Mouse (Mus musculus) lung, adult 2 months (tissue): ENCODE data around the gene Sgtb. TPM values are rescaled to one million over a fixed set of nuclear protein-coding genes. Genes with fewer than 3 reads are reported as not detected.

Experiments used
- DNase-seq: peaks from one replicate; pipeline ENCODE4 v3.0.0; 2022
- H3K4me1 ChIP-seq: fragments of 200-500 bp; 2 replicates; pipeline ENCODE4 v1.6.1; 2011; ENCODE audit warnings: low read length; ENCODE audit not compliant: control insufficient read depth, insufficient read depth
- H3K4me3 ChIP-seq: fragments of 200-500 bp; replicated peaks from 2 replicates; pipeline ENCODE3; 2011; ENCODE audit warnings: low read depth, mild to moderate bottlenecking, control low read depth, low read length; ENCODE audit errors: extremely low read depth
- CTCF ChIP-seq: fragments of 200-500 bp; IDR thresholded peaks from 2 replicates; pipeline ENCODE4 v1.5.1; 2011; ENCODE audit warnings: mild to moderate bottlenecking, low read length, control low read depth; ENCODE audit not compliant: insufficient read depth
- POLR2A ChIP-seq: fragments of 200-500 bp; IDR thresholded peaks from 2 replicates; pipeline ENCODE4 v1.6.1; 2011; ENCODE audit warnings: low read depth, mild to moderate bottlenecking, control low read depth, low read length, borderline replicate concordance; ENCODE audit errors: extremely low read depth
- WGBS: fragments of 180-500 bp; shearing (Covaris S2); methylation state at CpG from one replicate; pipeline ENCODE4 v1.1.7; 2018; 5-methylcytosine and 5-hydroxymethylcytosine counted together
- polyA plus RNA-seq: library from polyadenylated mRNA; depleted of rRNA; stranded (reverse); fragments of >200 nt; gene quantifications from 2 replicates; pipeline ENCODE4 v1.2.3, GENCODE M21; 2012

The Sgtb gene
- polyA plus RNA-seq, 1 experiment, result 2.5 TPM

- TF ChIP-seq CTCF, result no peak
- no peak for TF ChIP-seq POLR2A
- H3K4me3 ChIP-seq, result no peak overlapping the region
- no peak for DNase-seq
- WGBS, result 86% methylated on average over 5 of the region's 5 CpGs
- no peaks in the 10 kb centered on the region for H3K4me1 ChIP-seq
These were observed 7.8 kb upstream of the Sgtb start for GRCm38 (mm10) chr13:104101606-104102235.

GRCm38 (mm10) chr13:104108651-104109287, 772 bp upstream of the Sgtb start:
- Histone ChIP-seq H3K4me1 (no peaks in the 10 kb centered on the region), H3K4me3 (peak overlapping the region; percentile 75)
- DNase-seq, result peak; percentile 10
- TF ChIP-seq POLR2A, result no peak
- TF ChIP-seq CTCF, result no peak
- 2% methylated on average over 24 of the region's 24 CpGs for WGBS

- WGBS, result 4% methylated on average over 35 of the region's 38 CpGs
- Histone ChIP-seq H3K4me1 (no peaks in the 10 kb centered on the region), H3K4me3 (peak overlapping the region; percentile 67)
- peak; percentile 41 for DNase-seq
- TF ChIP-seq POLR2A (no peak), CTCF (no peak)
These were observed 428 bp downstream of the Sgtb start for GRCm38 (mm10) chr13:104109816-104110521.

GRCm38 (mm10) chr13:104110526-104110925, 985 bp downstream of the Sgtb start:
- H3K4me1 ChIP-seq, result no peaks in the 10 kb centered on the region
- TF ChIP-seq CTCF (no peak), POLR2A (no peak)
- peak overlapping the region; percentile 67 for H3K4me3 ChIP-seq
- 45% methylated on average over 7 of the region's 7 CpGs for WGBS
- DNase-seq, result no peak

GRCm38 (mm10) chr13:104112266-104112900, 2.8 kb downstream of the Sgtb start:
- 45% methylated on average over 12 of the region's 12 CpGs for WGBS
- H3K4me3 ChIP-seq, result no peak overlapping the region
- H3K4me1 ChIP-seq, result no peaks in the 10 kb centered on the region
- TF ChIP-seq POLR2A (no peak), CTCF (no peak)
- DNase-seq, result no peak

- no peak for DNase-seq
- no peaks in the 10 kb centered on the region for H3K4me1 ChIP-seq
- H3K4me3 ChIP-seq, result no peak overlapping the region
- WGBS, result 94% methylated on average over 4 of the region's 4 CpGs
- TF ChIP-seq POLR2A, result no peak
- TF ChIP-seq CTCF, result no peak
These were observed 4.2 kb downstream of the Sgtb start for GRCm38 (mm10) chr13:104113782-104114181.

- TF ChIP-seq POLR2A (no peak), CTCF (no peak)
- H3K4me3 ChIP-seq, result no peak overlapping the region
- WGBS, result 91% methylated on average over 2 of the region's 2 CpGs
These were observed 5.3 kb downstream of the Sgtb start for GRCm38 (mm10) chr13:104114827-104115226.

GRCm38 (mm10) chr13:104122078-104122840, 12.7 kb downstream of the Sgtb start:
- WGBS, result 60% methylated on average over 17 of the region's 17 CpGs
- DNase-seq, result no peak
- TF ChIP-seq CTCF (no peak), POLR2A (no peak)
- H3K4me1 ChIP-seq, result no peaks in the 10 kb centered on the region; the same call in 1 of the 2 replicates
- no peak overlapping the region for H3K4me3 ChIP-seq

More at GRCm38 (mm10) chr13:104114827-104115226, 5.3 kb downstream of the Sgtb start:
- no peak for DNase-seq
- H3K4me1 ChIP-seq, result no peaks in the 10 kb centered on the region
